Mouse (Mus musculus): ENCODE results near the gene Hcfc1r1. TPM values are rescaled to one million over a fixed set of nuclear protein-coding genes. Genes with fewer than 3 reads are reported as not detected.

The Hcfc1r1 gene
- total RNA-seq, 2 experiments from 2014 or later = 193 to 207 TPM

- intact Hi-C loops (cut with DNase I) = loop anchor here (1.0 to 5.0 kb wide), 2 partner anchors 44 to 138 kb away; no protein-coding TSS in a partner anchor
- DNase-seq (ENCODE audit: low spot score) = no peak
These were observed 32.2 kb downstream of the Hcfc1r1 start for GRCm38 (mm10) chr17:23705525-23706104.

- intact Hi-C loops (cut with DNase I) = loop anchor here (5.0 kb wide), 1 partner anchor 139 kb away; no protein-coding TSS in a partner anchor
- no peak for DNase-seq (ENCODE audit: low spot score)
These were observed 32.8 kb downstream of the Hcfc1r1 start for GRCm38 (mm10) chr17:23706212-23706611.

DNA sequence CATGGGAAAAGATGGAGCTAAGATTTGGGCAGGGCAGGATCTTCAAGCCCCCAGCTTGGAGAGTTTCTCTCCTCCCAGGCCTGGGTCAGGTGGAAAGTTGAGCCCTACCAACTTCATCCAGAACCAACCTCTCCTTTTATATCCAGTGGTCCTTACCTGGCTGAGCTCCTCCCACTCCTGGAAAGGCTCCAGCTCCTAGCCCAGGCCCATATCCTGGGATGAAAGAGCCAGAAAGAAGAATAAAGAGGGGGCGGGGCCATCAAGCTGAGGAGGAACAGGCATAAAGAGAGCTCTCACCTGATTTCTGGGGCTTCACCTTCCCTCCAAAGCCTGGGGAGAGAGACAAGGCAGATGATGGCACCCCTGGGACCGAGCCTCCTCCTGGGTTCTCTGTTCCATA is 43.6 kb downstream of the Hcfc1r1 start:
- DNase-seq (ENCODE audit: low spot score) = no peak
- intact Hi-C loops (cut with DNase I) = no loop called here

GRCm38 (mm10) chr17:23719455-23719854 is 46.1 kb downstream of the Hcfc1r1 start:
- no peak for DNase-seq (ENCODE audit: low spot score)
- intact Hi-C loops (cut with DNase I) = no loop called here

DNA sequence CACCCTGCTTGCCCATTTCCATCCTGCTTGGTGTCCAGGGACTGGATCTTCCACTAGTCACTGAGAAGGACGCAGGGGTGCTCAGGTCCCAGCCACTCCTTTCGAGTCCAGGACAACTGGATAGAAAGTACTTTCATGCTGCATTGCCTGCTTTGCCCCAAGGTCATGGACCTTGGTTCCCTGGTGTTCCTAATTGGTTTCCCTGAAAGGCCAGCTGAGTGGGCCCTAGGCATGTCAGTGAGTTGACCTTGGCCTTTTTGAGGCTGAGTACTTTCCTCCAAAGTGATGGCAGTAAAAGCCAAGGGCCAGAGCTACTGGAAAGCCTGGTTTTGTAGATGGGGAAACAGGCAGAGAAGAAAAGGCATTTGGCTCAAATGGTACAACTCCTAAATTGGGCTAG is 48.5 kb downstream of the Hcfc1r1 start:
- intact Hi-C loops (cut with DNase I) = no loop called here
- no peak for DNase-seq (ENCODE audit: low spot score)

DNA sequence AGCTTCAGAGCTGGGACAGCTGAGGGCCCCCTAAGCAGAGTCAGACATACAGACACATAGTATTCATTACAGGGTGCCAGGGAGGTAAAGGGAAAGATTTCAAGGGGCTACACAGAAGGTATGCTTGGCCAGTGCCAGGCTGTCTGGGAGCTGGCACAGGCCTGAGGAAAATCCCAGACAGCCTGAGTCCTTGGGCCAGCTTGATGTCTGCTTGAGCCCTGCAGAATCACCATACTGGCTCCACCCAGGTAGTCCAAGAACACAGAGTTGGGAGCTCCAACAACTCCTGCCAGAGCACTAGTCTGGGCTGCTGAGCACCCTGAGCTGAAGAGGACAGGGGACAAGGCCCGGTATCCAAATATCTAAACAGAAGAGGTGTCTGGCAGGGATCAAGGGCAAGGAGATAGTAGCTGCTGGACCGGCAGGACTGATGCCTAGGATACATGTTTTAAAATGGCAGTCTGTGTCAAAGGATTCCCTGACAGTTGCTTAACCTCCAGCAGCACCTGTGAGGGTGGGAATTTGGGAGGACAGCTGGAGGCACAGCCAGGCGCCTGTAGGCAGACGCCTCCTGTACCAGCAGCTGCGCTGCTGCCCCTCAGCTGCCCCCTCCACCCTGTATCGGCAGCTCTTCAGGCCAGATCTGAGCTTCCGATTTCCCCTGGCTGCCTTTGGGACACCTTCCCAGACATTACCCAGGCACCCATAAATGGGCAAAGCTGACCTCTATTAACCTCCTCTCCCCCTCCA is 49.2 kb downstream of the Hcfc1r1 start, which contains the start of gene 1520401A03Rik:
Gene 1520401A03Rik (minus strand): TSS at position 408 of the 750 bp plus-strand sequence.
- intact Hi-C loops (cut with DNase I) = no loop called here
- DNase-seq (ENCODE audit: low spot score) = no peak

Other genes starting within 250 kb of the Hcfc1r1 start
- not detected for gene Vmn2r117, start 193.9 kb upstream of the Hcfc1r1 start, total RNA-seq (2021)
- 1 to 10 TPM; 4.7 to 6.2 TPM for gene Zfp213, start 109.4 kb upstream of the Hcfc1r1 start, total RNA-seq (2021)
- 1 to 10 TPM; 3.4 to 4.8 TPM for gene Zfp13, start 74.1 kb upstream of the Hcfc1r1 start, total RNA-seq (2021)
- not detected for gene Zscan10, start 72.7 kb upstream of the Hcfc1r1 start, total RNA-seq (2021)
- gene Mmp25, start 28.3 kb upstream of the Hcfc1r1 start, total RNA-seq (2021) = under 1 TPM; 0.06 to 0.08 TPM
- gene Bicdl2, start 13.1 kb upstream of the Hcfc1r1 start, total RNA-seq (2021) = not detected
- gene Thoc6, start 286 bp downstream of the Hcfc1r1 start, total RNA-seq (2021) = 10 to 100 TPM; 12.2 to 12.3 TPM
- 100 to 1,000 TPM in 1 of 2 experiments, 10 to 100 TPM in 1; 79.9 to 111 TPM for gene Tnfrsf12a, start 3.9 kb downstream of the Hcfc1r1 start, total RNA-seq (2021)
- gene Cldn6, start 5.7 kb downstream of the Hcfc1r1 start, total RNA-seq (2021) = not detected
- not detected for gene Cldn9, start 10.4 kb downstream of the Hcfc1r1 start, total RNA-seq (2021)
- not detected for gene 1520401A03Rik, start 49.2 kb downstream of the Hcfc1r1 start, total RNA-seq (2021)
- gene Pkmyt1, start 52.7 kb downstream of the Hcfc1r1 start, total RNA-seq (2021) = 1 to 10 TPM; 1.4 to 1.5 TPM
- 10 to 100 TPM; 26.1 to 29.5 TPM for gene Paqr4, start 67.3 kb downstream of the Hcfc1r1 start, total RNA-seq (2021)
- not detected for gene Kremen2, start 72.2 kb downstream of the Hcfc1r1 start, total RNA-seq (2021)
- gene Flywch1, start 98.0 kb downstream of the Hcfc1r1 start, total RNA-seq (2021) = 10 to 100 TPM; 29.7 to 33.2 TPM
- 1 to 10 TPM in 1 of 2 experiments, under 1 TPM in 1; 0.88 to 1.6 TPM for gene Flywch2, start 112.5 kb downstream of the Hcfc1r1 start, total RNA-seq (2021)
- 100 to 1,000 TPM; 157 to 162 TPM for gene Srrm2, start 116.9 kb downstream of the Hcfc1r1 start, total RNA-seq (2021)
- 100 to 1,000 TPM; 353 to 372 TPM for gene Elob, start 155.5 kb downstream of the Hcfc1r1 start, total RNA-seq (2021)
- gene Prss33, start 162.5 kb downstream of the Hcfc1r1 start, total RNA-seq (2021) = not detected
- gene Prss32, start 170.3 kb downstream of the Hcfc1r1 start, total RNA-seq (2021) = not detected
- gene Prss41, start 170.6 kb downstream of the Hcfc1r1 start, total RNA-seq (2021) = not detected
- gene Prss21, start 194.5 kb downstream of the Hcfc1r1 start, total RNA-seq (2021) = not detected
- not detected for gene Dcpp1, start 207.3 kb downstream of the Hcfc1r1 start, total RNA-seq (2021)
- not detected for gene Dcpp2, start 207.3 kb downstream of the Hcfc1r1 start, total RNA-seq (2021)
- not detected for gene Dcpp3, start 243.9 kb downstream of the Hcfc1r1 start, total RNA-seq (2021)